Mouse (Mus musculus): ENCODE results near the gene Iffo1. TPM values are rescaled to one million over a fixed set of nuclear protein-coding genes. Genes with fewer than 3 reads are reported as not detected.

The Iffo1 gene
- polyA plus RNA-seq, 1 experiment from 2014 or later: 3.7 TPM

DNA sequence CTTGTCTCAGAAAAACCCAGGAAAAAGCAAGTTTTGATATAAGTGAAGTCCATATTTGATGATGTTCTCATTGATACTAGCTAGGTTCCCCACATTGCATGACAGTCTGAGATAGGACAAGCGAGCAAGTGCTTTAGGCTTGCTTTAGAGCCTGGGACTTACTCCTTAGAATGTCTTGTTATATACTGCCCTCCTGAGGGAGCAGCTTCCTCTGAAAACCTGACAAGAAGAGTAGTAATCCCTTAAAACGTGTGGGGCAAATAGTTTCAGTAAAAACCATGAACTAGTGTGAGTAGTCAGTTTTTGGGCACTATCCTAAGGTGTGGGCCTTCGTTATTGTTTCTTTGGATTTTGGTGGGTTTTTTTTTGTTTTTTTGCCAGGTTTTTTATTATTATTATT is 1.9 kb upstream of the Iffo1 start:
- Histone ChIP-seq H3K4me2 (no peak overlapping the region), H3K27ac (no peak overlapping the region), H3K36me3 (peaks cover 62% of the 10 kb centered on the region), H3K9me3 (replicated peaks) (no peaks in the 10 kb centered on the region), H3K4me1 (replicated peaks) (peaks cover 42% of the 10 kb centered on the region), H3K4me3 (replicated peaks) (no peak overlapping the region), H3K27me3 (no peaks in the 10 kb centered on the region), H3K9ac (no peak overlapping the region)
- ATAC-seq (ENCODE audit: low read depth): no peak
- no peak for DNase-seq
- WGBS (ENCODE audit: insufficient replicate concordance): 68% methylated on average over 3 of the region's 3 CpGs

DNA sequence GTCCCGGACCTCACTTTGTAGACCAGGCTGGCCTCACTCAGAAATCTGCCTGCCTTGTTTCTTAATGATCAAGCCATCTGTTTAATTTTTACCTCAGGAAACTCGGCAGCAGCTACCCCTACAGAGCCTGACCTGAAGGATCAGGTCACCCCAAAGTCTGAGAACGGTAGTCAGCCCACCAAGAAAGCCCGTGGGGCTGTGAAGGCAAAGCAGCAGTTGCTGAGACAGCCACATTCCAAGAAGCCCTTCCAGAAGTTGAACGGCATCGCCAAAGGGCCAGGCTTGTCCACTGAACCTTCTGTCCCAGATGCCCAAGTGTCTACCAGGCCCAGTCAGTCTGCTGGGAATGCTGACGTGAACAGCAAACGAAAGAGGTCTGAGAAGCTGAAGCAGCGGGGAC is 1.1 kb upstream of the Iffo1 start:
- Histone ChIP-seq H3K36me3 (peaks cover 54% of the 10 kb centered on the region), H3K4me2 (no peak overlapping the region), H3K9ac (no peak overlapping the region), H3K4me3 (replicated peaks) (no peak overlapping the region), H3K4me1 (replicated peaks) (peaks cover 50% of the 10 kb centered on the region), H3K27ac (no peak overlapping the region), H3K9me3 (replicated peaks) (no peaks in the 10 kb centered on the region), H3K27me3 (no peaks in the 10 kb centered on the region)
- ATAC-seq (ENCODE audit: low read depth): no peak
- DNase-seq: no peak
- 79% methylated on average over 9 of the region's 9 CpGs for WGBS (ENCODE audit: insufficient replicate concordance)

DNA sequence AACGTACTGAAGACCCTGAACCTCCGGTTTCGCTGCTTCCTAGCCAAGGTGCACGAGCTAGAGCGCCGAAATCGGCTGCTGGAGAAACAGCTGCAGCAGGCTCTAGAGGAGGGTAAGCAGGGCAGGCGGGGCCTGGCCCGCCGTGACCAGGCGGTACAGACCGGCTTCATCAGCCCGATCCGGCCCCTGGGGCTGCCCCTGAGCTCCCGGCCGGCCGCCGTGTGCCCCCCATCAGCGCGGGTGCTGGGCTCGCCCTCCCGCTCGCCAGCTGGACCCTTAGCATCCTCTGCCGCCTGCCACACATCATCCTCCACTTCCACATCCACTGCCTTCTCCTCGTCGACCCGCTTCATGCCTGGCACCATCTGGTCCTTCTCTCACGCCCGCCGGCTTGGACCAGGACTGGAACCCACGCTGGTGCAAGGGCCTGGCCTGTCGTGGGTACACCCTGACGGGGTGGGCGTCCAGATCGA is 474 bp downstream of the Iffo1 start:
- no peaks in the 10 kb centered on the region for H3K9me3 ChIP-seq (replicated peaks)
- 2% methylated on average over 35 of the region's 35 CpGs for WGBS (ENCODE audit: insufficient replicate concordance)
- H3K4me3 ChIP-seq (replicated peaks): peak overlapping the region; percentile 88
- no peak for DNase-seq
- H3K27ac ChIP-seq: peak overlapping the region; percentile 84
- H3K27me3 ChIP-seq: no peaks in the 10 kb centered on the region
- ATAC-seq (ENCODE audit: low read depth): peak; percentile 77
- peak overlapping the region; percentile 90 for H3K9ac ChIP-seq
- peaks cover 59% of the 10 kb centered on the region for H3K4me1 ChIP-seq (replicated peaks)
- peak overlapping the region; percentile 97 for H3K4me2 ChIP-seq
- peaks cover 45% of the 10 kb centered on the region for H3K36me3 ChIP-seq

DNA sequence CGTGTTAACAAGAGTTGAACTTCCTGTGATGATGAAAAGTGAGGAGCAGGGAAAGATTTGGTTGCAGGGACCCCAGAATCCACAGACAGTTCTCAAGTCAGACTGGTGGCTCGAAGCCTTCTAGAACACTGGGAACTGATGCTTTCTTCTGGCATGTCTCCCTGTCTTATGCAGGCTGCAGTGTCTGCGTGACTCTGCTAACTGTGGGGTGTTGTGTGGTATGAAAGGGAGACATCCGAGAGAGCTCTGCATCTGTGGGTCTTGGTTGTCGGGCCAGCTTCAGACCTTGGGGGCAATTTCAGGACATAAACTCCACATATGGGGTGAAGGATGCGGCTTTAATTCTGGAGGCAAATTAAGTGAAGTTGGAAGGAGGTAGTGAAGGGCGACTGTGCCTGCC is 1.1 kb downstream of the Iffo1 start:
- ATAC-seq (ENCODE audit: low read depth) (no peak), DNase-seq (no peak)
- Histone ChIP-seq H3K9me3 (replicated peaks) (no peaks in the 10 kb centered on the region), H3K4me3 (replicated peaks) (peak overlapping the region; percentile 88), H3K27me3 (no peaks in the 10 kb centered on the region), H3K4me2 (peak overlapping the region; percentile 97), H3K36me3 (peaks cover 42% of the 10 kb centered on the region), H3K27ac (peak overlapping the region; percentile 84), H3K9ac (peak overlapping the region; percentile 90), H3K4me1 (replicated peaks) (peaks cover 62% of the 10 kb centered on the region)
- WGBS (ENCODE audit: insufficient replicate concordance): 52% methylated on average over 7 of the region's 7 CpGs

DNA sequence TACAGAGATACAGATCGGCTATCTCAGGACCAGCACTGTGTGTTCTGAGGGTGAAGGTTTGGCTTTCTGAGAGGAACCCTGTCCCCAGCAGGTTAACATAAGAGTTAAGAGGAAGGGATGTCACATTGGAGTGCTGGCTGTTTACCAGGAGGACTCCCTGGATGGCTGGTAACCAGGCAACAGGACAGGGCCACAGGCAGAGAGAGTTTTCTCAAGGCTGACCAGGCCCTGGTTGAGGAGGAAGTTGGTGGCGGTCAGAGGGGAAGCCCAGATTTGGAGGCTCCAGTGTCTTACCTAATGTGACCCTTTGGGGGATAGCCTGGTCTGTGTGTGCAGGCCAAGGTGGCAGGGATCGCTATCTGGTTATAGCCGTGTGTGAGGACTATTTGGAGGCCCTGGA is 1.8 kb downstream of the Iffo1 start:
- DNase-seq: no peak
- H3K27me3 ChIP-seq: no peaks in the 10 kb centered on the region
- H3K36me3 ChIP-seq: peaks cover 42% of the 10 kb centered on the region
- H3K4me3 ChIP-seq (replicated peaks): peak overlapping the region; percentile 88; the same call in 1 of the 2 replicates
- peak overlapping the region; percentile 90; the same call in 1 of the 2 replicates for H3K9ac ChIP-seq
- peak overlapping the region; percentile 84; the same call in 1 of the 2 replicates for H3K27ac ChIP-seq
- no peak for ATAC-seq (ENCODE audit: low read depth)
- H3K4me2 ChIP-seq: peak overlapping the region; percentile 97
- H3K9me3 ChIP-seq (replicated peaks): no peaks in the 10 kb centered on the region
- 48% methylated on average over 4 of the region's 4 CpGs for WGBS (ENCODE audit: insufficient replicate concordance)
- H3K4me1 ChIP-seq (replicated peaks): peaks cover 68% of the 10 kb centered on the region

DNA sequence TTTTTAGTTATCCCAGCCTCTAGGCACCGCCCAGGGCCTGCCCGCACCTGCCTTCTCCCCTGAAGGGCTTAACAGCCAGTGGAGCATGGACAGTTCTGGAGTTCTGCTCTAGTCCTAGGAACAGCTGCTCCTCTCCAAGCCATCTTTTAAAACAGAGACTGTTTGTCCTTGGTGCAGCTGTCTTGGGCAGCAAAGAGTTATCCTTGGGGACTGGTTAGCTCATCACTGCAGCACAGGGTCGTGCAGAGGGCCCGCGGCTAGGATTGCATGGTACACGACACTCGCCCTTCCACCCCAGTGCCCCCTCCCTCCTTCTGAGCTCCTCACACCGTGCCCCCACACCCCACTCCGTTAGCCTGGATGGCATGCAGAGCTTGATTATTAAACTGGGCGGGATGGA is 2.3 kb downstream of the Iffo1 start:
- DNase-seq: no peak
- peak overlapping the region; percentile 88; the same call in 1 of the 2 replicates for H3K4me3 ChIP-seq (replicated peaks)

DNA sequence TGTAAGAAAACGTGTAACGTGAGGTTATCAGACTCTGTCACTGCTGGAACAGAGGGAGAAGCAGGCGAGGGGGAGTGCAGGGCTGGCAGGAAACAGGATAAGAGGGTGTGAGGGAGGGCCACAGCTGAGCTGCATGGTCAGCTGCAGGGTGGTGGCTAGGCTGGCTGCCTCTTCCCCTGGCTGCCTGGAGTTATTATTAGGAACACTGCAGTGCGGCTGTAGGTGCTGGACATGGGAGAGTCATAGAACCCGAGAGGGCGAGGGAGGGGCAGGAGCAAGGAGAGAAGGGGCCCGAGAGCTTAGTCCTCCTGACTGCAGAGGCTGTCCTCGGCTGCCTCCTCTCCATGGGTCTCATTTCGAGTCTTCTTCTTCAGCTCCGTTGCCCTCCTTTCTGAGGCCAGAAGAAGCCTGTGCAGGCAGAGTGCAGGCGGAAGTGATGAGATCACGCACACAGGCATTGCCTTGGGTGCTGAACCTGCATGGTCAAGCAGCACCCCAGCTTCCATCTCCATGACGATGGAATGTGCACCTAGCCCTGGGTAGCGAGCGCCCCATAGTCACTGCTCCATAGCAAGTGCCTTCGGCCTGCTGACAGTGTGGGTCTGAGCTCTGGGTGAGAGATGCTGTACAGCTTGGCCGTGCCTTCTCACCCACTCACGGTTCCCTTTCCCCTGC is 3.3 kb downstream of the Iffo1 start:
- Histone ChIP-seq H3K9ac (0 out of 2 replicates have a peak overlapping the region, but pooled peaks have one; percentile 12), H3K27ac (peak overlapping the region; percentile 44), H3K27me3 (no peaks in the 10 kb centered on the region), H3K9me3 (replicated peaks) (no peaks in the 10 kb centered on the region), H3K36me3 (peaks cover 39% of the 10 kb centered on the region), H3K4me2 (peak overlapping the region; percentile 12), H3K4me1 (replicated peaks) (peaks cover 84% of the 10 kb centered on the region), H3K4me3 (replicated peaks) (no peak overlapping the region)
- ATAC-seq (ENCODE audit: low read depth) (no peak), DNase-seq (no peak)
- WGBS (ENCODE audit: insufficient replicate concordance): 41% methylated on average over 16 of the region's 18 CpGs

More for the DNA sequence above, 2.3 kb downstream of the Iffo1 start:
- H3K9ac ChIP-seq: 0 out of 2 replicates have a peak overlapping the region, but pooled peaks have one; percentile 90
- no peaks in the 10 kb centered on the region for H3K27me3 ChIP-seq
- H3K27ac ChIP-seq: no peak overlapping the region; the same call in 1 of the 2 replicates
- H3K4me1 ChIP-seq (replicated peaks): peaks cover 73% of the 10 kb centered on the region
- ATAC-seq (ENCODE audit: low read depth): no peak
- H3K9me3 ChIP-seq (replicated peaks): no peaks in the 10 kb centered on the region
- H3K4me2 ChIP-seq: peak overlapping the region; percentile 97
- 67% methylated on average over 10 of the region's 10 CpGs for WGBS (ENCODE audit: insufficient replicate concordance)
- H3K36me3 ChIP-seq: peaks cover 40% of the 10 kb centered on the region

DNA sequence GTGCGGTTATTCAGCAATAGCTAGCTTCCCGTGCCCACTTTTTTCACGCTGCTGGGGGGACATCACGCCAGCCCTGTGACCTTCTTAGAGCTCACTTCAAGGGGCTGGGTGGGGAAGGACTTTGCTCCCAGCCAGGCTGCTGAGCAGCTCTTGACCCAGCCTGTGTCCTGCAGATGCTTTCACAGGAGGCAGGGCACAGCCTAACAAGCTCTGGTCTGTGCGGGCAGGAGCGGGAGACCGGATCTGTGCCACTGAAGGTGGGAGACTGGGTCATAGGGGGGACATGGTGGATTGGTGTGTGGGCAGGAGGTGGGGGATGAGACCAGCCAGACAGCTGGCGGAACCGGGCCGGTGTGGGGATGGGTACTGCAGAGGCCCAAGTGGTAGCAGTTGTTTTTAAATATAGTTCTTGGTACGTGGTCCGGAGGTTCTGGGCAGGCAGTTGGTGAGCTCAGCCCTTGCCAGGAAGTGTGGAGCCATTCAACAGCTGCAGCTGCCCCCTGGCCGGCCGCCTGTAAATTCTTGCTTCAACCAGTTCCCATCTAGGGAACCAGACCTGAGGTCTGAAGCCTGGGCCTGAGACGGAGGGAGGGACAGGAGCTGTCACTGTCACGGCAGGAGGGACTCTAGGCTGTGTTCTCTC is 4.0 kb downstream of the Iffo1 start:
- WGBS (ENCODE audit: insufficient replicate concordance): 69% methylated on average over 16 of the region's 16 CpGs
- Histone ChIP-seq H3K27ac (peak overlapping the region; percentile 45), H3K36me3 (peaks cover 35% of the 10 kb centered on the region), H3K4me1 (replicated peaks) (peaks cover 87% of the 10 kb centered on the region), H3K4me3 (replicated peaks) (no peak overlapping the region), H3K27me3 (no peaks in the 10 kb centered on the region), H3K4me2 (0 out of 2 replicates have a peak overlapping the region, but pooled peaks have one; percentile 4), H3K9me3 (replicated peaks) (no peaks in the 10 kb centered on the region), H3K9ac (no peak overlapping the region)
- ATAC-seq (ENCODE audit: low read depth): no peak
- no peak for DNase-seq

DNA sequence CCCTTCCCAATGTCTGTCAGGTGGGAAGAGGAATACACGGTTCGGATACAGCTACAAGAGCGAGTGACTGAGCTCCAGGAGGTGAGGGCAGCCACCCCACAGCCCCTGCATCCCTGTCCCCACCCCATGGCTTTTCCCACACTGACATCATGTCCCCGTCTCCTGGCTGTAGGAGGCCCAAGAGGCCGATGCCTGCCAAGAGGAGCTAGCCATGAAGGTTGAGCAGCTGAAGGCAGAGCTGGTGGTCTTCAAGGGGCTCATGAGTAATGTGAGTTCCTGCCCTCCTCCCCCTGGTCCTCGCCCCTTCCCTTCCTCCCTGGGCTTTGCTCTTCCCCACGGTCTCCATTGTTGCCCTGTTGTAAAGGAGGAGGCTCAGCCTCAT is 4.5 kb downstream of the Iffo1 start:
- Histone ChIP-seq H3K4me2 (no peak overlapping the region), H3K27me3 (no peaks in the 10 kb centered on the region), H3K9me3 (replicated peaks) (no peaks in the 10 kb centered on the region), H3K27ac (peak overlapping the region; percentile 45; the same call in 1 of the 2 replicates), H3K4me1 (replicated peaks) (peaks cover 87% of the 10 kb centered on the region), H3K36me3 (peaks cover 30% of the 10 kb centered on the region), H3K4me3 (replicated peaks) (no peak overlapping the region), H3K9ac (no peak overlapping the region)
- 75% methylated on average over 7 of the region's 7 CpGs for WGBS (ENCODE audit: insufficient replicate concordance)
- DNase-seq: no peak
- ATAC-seq (ENCODE audit: low read depth): no peak

DNA sequence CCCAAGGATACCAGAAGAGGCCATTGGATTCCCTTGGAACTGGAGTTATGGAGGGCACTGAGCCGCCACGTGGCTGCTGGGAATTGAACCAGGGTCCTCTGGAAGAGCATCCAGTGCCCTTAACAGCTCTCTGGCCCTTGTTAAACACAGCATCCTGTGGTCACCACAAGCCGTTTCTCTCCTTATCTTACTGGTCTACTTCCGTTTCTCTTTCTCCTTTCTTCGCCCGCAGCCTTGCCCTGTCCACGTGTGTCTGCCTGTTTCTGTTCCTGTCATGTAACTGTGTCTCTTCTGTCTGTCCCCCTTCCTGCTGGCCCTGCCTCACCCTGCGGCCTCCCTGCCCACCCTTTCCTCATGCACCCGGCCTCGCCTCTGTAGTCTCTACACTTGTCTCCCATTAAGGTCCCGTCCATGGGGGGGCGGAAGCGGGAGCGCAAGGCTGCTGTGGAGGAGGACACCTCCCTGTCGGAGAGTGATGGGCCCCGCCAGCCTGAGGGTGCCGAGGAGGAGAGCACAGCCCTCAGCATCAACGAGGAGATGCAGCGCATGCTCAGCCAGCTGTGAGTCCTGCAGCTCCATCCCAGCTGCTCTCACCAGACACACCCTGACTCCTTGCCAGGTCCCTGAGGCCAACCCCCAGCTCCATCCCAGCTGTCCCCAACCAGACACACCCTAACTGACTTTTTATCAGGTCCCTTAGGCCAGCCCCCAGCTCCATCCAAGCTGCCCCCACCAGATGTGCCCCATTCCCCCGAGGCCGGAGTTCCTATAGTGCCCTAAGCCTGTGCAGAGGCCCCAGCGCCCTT is 7.4 kb downstream of the Iffo1 start:
- 30% methylated on average over 22 of the region's 22 CpGs for WGBS (ENCODE audit: insufficient replicate concordance)
- DNase-seq: no peak
- H3K27ac ChIP-seq: peak overlapping the region; percentile 63
- no peaks in the 10 kb centered on the region for H3K9me3 ChIP-seq (replicated peaks)
- no peak overlapping the region for H3K4me3 ChIP-seq (replicated peaks)
- H3K36me3 ChIP-seq: peaks cover 35% of the 10 kb centered on the region
- peak; percentile 50 for ATAC-seq (ENCODE audit: low read depth)
- H3K9ac ChIP-seq: peak overlapping the region; percentile 53; the same call in 1 of the 2 replicates
- H3K4me1 ChIP-seq (replicated peaks): peaks cover 88% of the 10 kb centered on the region
- H3K27me3 ChIP-seq: no peaks in the 10 kb centered on the region
- H3K4me2 ChIP-seq: peak overlapping the region; percentile 40

DNA sequence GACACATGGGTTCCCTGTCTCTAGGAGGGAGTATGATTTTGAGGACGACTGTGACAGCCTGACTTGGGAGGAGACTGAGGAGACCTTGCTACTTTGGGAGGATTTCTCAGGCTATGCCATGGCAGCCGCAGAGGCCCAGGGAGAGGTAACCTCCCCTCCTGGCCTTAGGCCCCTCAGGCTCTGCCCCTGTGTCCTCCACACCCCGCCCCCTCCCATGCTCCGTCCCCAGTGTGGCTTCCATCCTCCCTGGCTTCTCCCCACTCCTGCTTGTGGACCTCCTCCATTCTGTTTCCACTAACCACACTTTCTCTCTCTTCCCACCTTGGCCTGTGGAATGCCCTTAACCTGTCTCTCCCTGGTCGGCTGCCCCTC is 8.0 kb downstream of the Iffo1 start:
- DNase-seq (no peak), ATAC-seq (ENCODE audit: low read depth) (no peak)
- Histone ChIP-seq H3K4me2 (peak overlapping the region; percentile 40), H3K27me3 (no peaks in the 10 kb centered on the region), H3K36me3 (peaks cover 39% of the 10 kb centered on the region), H3K4me1 (replicated peaks) (peaks cover 86% of the 10 kb centered on the region), H3K27ac (peak overlapping the region; percentile 63), H3K4me3 (replicated peaks) (no peak overlapping the region), H3K9me3 (replicated peaks) (no peaks in the 10 kb centered on the region), H3K9ac (no peak overlapping the region)
- 64% methylated on average over 5 of the region's 5 CpGs for WGBS (ENCODE audit: insufficient replicate concordance)

Data from liver, embryonic 13.5 days (tissue).